Mouse (Mus musculus) left cerebral cortex, postnatal 4 days (tissue): ENCODE data around the gene Olfr890. TPM values are rescaled to one million over a fixed set of nuclear protein-coding genes. Genes with fewer than 3 reads are reported as not detected.
"Not testable (repeated sequence)": the region's sequence is repeated elsewhere in the genome, so short reads cannot be mapped to it uniquely, and the experiment has no call there.

ENCODE experiments used
- DNase-seq: peaks from one replicate; pipeline ENCODE4 v3.0.0-alpha.2; 2022
- intact Hi-C: fragments of 180-260 bp; cut with DNase I; formaldehyde crosslinking; loops from one replicate; pipeline ENCODE4 v1.15.1; 2025
- total RNA-seq, 2 experiments: library from RNA; stranded (reverse); gene quantifications; 2 replicates each; pipeline ENCODE4 v1.2.3; 2021

The Olfr890 gene
- not detected for total RNA-seq

DNA sequence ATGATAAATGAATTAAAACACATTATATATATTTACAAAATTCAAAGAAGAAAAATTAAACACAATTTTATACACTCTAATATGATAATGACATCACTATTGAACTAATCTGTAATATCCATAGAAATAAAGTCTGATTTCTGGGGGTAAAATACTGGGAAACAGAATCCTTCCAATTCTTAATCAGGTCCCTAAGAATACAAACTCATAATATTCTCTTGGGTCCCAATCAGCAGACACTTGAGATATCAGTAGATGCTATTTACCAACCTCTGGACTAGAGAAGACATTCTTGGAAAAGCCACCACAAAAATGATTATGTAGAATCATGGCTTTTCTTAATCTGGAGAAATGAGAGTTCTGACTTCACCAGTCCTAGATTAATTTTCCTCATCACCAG lies at the start of gene Olfr890:
Gene Olfr890 (plus strand): TSS at position 301 of the 400 bp plus-strand sequence.
- intact Hi-C loops, result no loop called here
- DNase-seq, result no peak

DNA sequence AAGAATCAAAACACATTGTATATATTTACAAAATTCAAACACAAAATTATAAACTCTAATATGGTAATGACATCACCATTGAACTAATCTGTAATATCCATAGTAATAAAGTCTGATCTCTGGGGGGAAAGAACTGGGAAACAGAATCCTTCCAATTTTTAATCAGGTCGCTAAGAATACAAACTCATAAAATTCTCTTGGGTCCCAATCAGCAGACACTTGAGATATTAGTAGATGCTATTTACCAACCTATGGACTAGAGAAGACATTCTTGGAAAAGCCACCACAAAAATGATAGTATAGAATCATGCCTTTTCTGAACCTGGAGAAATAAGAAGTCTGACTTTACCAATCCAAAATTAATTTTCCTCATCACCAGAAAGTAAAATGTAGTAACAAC lies 34.5 kb upstream of the Olfr890 start, which contains the start of gene Olfr888:
Gene Olfr888 (plus strand): TSS at position 301 of the 400 bp plus-strand sequence.
- intact Hi-C loops, result no loop called here
- no peak for DNase-seq

DNA sequence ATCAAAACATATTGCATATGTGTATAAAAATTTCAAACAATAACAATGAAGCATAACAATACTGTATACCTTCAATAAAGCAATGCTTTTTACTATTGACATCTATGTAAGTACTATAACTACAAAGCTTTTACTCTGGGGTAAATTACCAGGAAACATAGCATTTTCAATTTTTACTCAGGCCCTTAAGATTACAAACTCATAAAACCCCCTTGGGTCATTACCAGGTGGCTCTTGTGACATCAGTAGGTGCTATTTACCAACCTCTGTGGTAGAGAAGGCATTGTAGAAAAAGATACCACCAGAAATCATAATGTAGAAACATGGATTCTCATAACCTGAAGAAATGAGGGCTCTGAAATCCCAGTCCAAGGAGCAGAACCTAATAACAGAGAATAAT lies 27.4 kb upstream of the Olfr890 start, which contains the start of gene Olfr889:
Gene Olfr889 (plus strand): TSS at position 301 of the 400 bp plus-strand sequence.
- no peak for DNase-seq
- intact Hi-C loops, result no loop called here

DNA sequence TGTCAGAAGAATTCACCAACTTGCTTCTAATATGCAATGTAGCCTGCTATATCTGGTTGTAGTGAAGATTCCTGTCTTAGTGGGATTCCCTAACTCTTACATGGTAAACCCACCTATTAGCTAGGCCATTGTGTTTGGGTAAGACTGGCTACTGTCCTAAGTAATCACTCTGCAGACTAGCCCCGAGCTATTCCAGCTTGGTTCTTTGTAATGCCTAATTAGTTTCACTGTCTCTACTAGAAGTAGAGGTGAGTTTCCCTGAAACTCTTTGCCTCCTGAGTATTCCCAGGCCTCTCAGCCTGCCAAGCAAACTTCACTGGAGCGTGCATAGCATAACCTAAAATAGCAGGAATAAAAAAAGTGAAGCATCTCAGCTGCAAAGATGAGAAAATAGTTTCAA lies 26.0 kb downstream of the Olfr890 start:
- DNase-seq, intact Hi-C loops: not testable (repeated sequence)

DNA sequence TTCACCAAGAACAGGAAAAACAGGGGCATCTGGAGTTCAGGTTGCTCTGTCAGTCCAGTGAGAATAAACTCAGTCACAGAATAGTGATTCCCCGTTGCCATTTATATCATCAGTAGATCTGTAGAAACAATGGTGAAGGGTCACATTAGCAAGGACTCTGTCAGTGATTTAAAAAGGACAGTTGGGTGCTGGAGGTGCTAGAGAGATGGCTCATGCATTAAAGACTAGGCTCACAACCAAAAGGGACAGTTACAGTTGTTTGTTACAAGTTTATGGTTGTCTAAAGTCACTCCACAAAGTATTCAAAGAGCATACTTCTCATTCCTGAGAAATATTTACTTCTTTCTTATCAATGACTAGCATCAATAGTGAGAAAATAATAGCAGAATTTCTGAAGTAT lies 38.4 kb downstream of the Olfr890 start, which contains the start of gene Olfr891:
Gene Olfr891 (minus strand): TSS at position 101 of the 400 bp plus-strand sequence.
- DNase-seq, result no peak
- intact Hi-C loops, result no loop called here

Other genes with a start within 250 kb of the Olfr890 start
- gene Olfr145, start 245.8 kb upstream of the Olfr890 start, total RNA-seq, result not detected
- gene Olfr878, start 224.7 kb upstream of the Olfr890 start, total RNA-seq, result not detected
- not detected for gene Olfr881, start 150.7 kb upstream of the Olfr890 start, total RNA-seq
- not detected for gene Olfr883, start 116.7 kb upstream of the Olfr890 start, total RNA-seq
- gene Olfr884, start 96.0 kb upstream of the Olfr890 start, total RNA-seq, result not detected
- not detected for gene Olfr885, start 81.2 kb upstream of the Olfr890 start, total RNA-seq
- gene Olfr887, start 58.4 kb upstream of the Olfr890 start, total RNA-seq, result not detected
- gene Olfr888, start 34.4 kb upstream of the Olfr890 start, total RNA-seq, result not detected
- gene Olfr889, start 27.3 kb upstream of the Olfr890 start, total RNA-seq, result not detected
- not detected for gene Olfr891, start 38.3 kb downstream of the Olfr890 start, total RNA-seq
- not detected for gene Olfr893, start 65.8 kb downstream of the Olfr890 start, total RNA-seq
- not detected for gene Olfr894, start 75.5 kb downstream of the Olfr890 start, total RNA-seq
- gene Olfr143, start 110.3 kb downstream of the Olfr890 start, total RNA-seq, result not detected
- not detected for gene Olfr895, start 125.3 kb downstream of the Olfr890 start, total RNA-seq
- gene Olfr896-ps1, start 148.6 kb downstream of the Olfr890 start, total RNA-seq, result not detected
- not detected for gene Olfr25, start 186.5 kb downstream of the Olfr890 start, total RNA-seq
- gene Olfr898, start 205.9 kb downstream of the Olfr890 start, total RNA-seq, result not detected
- not detected for gene Olfr250, start 224.4 kb downstream of the Olfr890 start, total RNA-seq
- gene Olfr251, start 234.6 kb downstream of the Olfr890 start, total RNA-seq, result not detected